Mouse (Mus musculus) left cerebral cortex, postnatal 36 days (tissue): ENCODE data around the gene Gss. TPM values are rescaled to one million over a fixed set of nuclear protein-coding genes. Genes with fewer than 3 reads are reported as not detected.
"Not testable (repeated sequence)": the region's sequence is repeated elsewhere in the genome, so short reads cannot be mapped to it uniquely, and the experiment has no call there.

ENCODE experiments used
- DNase-seq, 2 experiments: peaks; one replicate each; pipeline ENCODE4 v3.0.0; 2021 to 2022; ENCODE audit warnings: low spot score in 2 of 2, mixed read lengths in 1 of 2
- intact Hi-C: fragments of 180-260 bp; cut with DNase I; formaldehyde crosslinking; loops from one replicate; pipeline ENCODE4 v1.15.1; 2025
- total RNA-seq, 2 experiments: library from RNA; stranded (reverse); gene quantifications; 2 replicates each; pipeline ENCODE4 v1.2.3; 2021

Gene Gss
- total RNA-seq, 2 experiments from 2014 or later, result 14.1 to 15.7 TPM

DNA sequence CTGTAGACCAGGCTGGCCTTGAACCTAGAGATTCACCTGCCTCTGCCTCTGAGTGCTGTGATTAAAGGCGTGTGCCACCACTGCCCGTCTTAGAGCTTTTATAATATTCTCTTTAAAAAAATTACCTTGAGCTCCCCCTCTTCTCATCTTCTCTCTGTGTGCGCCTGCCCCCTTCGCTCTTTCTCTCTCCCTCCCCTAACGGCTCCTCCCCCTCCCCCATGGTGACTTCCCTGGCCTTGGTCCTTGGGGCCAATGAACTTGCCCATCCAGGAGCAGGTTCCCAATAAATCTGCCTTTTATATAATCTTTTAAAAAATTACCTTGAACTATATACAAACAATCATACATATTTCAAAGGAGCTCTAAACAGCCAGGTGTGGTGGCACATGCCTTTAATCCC, 9.6 kb downstream of the Gss start:
- intact Hi-C loops, result no loop called here
- no peak for DNase-seq

DNA sequence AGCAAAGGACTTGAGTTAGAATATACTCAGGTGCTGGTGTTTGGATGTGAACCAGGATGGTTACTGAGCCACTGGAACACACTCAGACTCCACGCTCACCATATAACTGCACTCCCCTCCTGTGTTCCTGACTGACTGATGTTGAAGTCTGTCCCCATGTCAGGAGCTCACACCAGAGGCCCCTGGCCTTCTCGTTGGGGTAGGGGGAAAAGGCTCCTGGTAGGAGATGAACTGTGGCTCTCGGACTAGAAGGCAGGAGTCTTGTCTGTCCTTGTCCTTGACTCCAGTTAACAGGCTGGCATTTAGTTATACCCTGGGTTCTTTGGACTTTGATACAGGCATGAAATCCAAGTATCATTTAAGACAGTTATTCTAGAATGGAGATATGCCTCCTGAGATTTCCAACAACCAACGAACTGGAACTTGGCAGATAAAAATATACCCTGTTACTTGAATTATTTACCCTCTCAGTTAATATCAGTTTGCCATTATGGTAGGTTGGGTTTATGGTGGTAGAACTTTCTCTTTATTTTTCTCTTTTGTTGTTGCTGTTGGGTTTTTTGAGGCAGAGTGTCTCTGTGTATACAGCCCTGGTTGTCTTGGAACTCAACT, 10.1 kb downstream of the Gss start:
- intact Hi-C loops, result no loop called here
- DNase-seq, result no peak

DNA sequence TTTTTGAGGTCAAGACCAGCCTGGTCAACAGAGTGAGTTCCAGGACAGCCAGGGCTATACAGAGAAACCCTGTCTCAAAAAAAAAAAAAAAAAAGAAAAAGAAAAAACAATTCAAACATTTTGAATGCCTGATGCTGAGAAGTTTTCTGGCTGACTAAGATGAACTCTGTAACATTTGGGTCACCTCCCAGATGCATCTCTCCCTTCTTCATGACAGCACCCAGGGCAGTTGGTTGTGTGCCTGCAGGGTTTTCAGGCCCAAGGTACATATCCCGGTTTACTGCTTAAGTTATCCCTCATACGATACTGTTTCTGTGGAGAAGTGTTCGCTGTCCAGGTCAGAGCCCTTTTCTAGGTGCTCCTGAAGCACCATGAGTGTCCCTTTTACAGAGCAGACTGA, 12.3 kb downstream of the Gss start:
- intact Hi-C loops, result no loop called here

DNA sequence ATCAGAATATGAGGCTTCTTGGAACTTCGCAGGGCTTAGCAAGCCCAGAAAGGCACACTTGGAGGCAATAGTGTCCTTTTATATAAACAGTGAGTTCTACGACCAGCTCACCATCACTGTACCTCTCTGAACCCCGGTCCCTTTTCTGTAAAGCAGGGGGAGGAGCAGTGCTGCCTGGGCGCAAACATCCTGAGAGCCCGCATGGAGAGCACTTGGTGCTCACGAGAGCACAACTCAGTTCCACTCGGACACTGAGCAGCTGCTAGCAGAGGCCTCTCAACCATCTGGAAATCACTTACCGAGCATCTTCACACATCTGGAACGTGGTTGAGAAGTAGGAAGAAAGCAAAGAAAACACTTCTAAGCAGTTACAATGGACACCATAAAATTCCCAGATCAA, 16.0 kb downstream of the Gss start:
- intact Hi-C loops, result no loop called here

More for the DNA sequence above, 12.3 kb downstream of the Gss start:
- no peak for DNase-seq

DNA sequence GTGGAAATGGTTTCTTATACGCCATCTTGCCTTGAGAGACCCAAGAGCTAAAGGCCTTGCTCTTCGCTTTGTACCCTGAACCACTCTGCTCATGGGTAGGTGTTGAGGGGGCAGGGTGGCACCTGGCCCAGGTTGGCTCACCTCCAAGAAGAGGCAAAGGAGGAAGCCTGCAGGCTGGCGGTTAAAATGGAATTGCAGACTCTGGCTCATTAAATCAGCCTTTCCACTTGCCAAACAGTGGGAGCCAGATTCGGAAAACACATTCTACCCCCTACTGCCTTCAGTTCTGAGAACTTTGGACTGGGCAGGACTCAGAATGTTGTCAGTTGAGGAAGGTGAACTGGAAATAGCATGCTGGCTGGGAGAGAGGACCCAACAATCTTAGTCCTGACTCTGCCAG, 17.9 kb downstream of the Gss start:
- intact Hi-C loops, result no loop called here
- DNase-seq, result peak; percentile 21 to 26

More for the DNA sequence above, 16.0 kb downstream of the Gss start:
- no peak for DNase-seq

DNA sequence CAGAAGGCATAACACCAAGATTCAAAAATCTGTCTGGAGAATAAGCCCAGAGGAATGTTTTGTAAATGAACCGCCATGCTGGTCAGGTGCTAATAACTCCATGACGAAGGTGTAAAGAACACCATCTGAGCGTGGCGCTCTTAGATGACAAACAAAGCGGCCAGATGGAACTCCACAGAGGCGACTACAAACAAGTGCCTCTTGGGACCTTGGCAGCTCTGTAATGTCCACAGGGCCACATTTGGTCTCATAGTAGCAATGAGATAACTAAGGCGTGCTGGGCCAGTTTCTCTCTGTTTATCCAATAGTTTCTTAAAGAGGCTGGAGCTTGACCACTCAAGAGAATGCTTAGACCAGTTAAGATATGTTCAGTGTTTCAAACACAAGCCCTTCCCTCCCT, 18.6 kb downstream of the Gss start:
- DNase-seq, result no peak
- intact Hi-C loops, result no loop called here

DNA sequence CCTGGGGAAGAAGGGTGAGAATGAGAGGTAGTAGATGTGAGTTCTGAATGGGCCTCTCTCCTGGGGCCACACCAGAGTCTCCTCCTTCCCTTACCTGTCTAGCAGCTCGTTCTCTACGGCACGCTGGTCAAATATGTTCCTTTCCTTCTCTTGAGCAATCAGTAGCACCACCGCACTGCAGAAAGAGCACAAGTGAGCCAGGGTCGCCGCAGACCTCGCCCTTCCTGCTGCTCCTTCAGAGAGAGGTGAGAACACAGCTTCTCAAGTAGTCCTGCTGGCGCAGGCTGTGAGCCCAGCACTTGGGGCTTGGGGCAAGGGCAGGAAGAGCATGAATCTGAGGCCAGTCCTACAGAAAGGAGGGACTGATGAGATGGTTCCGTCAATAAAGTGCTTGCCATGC, 19.6 kb downstream of the Gss start:
- no peak for DNase-seq
- intact Hi-C loops, result no loop called here

DNA sequence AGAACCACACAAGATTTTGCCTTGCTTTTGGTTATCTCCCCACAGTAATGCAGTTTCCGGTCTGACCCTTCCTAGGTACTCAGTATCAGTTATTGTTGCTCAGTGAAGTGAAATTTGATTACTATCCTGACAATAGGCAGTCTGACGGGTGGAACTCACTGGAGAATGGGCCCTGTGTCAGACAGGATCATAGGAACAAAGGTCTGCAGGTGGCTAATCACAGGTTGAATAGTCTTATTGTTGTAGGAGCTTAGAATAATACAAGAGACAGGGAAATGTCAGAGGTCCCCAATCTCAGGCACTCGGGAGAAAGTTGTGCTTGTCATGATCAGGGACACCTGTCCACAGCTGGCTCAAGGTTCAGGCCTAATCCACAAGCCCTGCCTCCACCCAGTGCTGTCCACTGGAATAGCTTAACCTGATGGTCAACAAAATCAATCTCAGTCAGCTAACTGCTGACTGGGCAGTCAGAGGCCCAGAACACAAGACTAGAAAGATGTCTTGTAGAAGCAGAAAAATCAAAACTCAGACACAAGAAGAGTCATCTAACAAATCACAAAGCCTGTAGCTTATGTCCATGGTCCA, 23.3 kb downstream of the Gss start:
- DNase-seq, result no peak
- intact Hi-C loops, result no loop called here

DNA sequence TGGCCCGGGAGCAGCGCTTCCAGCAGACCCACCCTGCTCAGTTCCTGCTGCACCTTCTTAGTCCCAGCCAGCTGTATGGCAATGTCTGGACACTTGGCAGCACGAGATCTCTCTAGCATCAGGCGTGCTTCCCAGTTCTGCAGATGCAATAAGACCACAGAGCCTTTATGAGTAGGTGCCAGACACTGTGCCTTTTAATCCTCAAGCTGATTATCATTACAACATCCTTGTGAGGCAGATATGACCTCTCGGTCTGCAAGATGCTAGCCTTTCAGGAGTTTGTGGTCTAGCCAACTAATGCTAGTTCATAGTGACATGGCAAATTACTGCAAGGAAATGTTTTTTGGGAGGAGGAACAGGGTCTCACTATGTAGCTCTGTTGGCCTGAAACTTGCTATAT, 24.9 kb downstream of the Gss start:
- intact Hi-C loops, result no loop called here
- DNase-seq, result no peak

DNA sequence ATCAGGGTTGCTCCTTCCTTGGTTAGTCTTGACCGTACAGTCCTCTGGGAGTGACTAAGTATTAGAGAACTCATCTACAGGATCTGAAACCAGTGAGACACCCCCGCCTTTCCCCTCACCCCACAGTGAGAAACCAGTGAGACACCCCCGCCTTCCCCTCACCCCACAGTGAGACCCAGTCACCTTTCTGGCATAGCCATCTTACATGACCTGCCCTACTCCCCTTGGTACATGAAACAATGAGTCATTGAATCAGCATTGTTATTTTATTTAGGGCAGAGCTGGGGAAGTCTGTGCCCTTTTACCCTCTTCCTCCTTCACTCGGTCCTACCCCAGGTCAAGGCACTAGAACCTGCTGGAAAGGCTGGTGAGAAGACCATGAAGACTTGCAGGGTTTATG, 29.7 kb downstream of the Gss start:
- intact Hi-C loops, result no loop called here
- no peak for DNase-seq

DNA sequence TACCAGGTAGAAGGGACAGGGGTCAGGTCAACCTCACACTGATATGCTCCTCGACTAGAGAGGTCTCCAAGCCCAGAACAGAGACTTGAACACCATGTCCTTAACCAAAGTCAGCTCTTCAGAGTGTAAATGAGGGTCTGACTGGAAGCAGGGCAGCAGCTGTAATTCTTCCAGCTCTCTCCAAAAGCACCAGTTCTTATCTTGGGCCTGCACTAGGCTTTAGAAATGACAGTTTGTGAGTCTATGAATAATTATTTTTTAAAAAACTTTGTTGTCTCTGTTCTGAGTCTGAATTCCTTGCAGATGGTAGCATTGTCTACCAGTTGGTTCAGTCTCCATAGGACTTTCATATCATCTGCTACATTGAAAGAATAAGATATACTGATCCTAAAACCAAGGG, 30.4 kb downstream of the Gss start:
- no peak for DNase-seq
- intact Hi-C loops, result no loop called here

DNA sequence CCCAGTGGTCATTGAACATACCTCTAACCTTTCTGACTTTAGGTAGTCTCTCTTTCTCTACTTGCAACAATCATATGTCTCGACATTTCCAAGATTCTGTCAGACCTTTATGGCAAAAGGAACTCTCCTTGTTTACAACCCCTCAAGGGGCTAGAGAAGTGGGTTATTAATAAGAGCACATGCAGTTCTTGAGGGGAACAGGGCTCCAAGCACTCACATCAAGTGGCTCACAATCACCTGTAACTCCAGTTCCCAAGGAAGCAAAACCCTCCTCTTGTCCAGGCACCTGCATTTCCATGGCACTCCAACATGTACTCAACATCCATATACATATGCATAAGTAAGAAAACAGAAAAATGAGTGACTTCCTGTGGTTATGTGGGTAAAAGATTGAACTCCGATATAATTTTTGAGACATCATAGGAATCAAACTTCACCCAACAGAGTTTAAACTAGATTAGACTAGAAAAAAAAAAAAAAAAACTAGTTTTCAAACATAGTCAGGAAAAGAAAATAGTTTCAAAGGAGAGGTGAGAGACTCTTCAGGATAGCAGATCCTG, 38.1 kb downstream of the Gss start:
- no peak for DNase-seq

DNA sequence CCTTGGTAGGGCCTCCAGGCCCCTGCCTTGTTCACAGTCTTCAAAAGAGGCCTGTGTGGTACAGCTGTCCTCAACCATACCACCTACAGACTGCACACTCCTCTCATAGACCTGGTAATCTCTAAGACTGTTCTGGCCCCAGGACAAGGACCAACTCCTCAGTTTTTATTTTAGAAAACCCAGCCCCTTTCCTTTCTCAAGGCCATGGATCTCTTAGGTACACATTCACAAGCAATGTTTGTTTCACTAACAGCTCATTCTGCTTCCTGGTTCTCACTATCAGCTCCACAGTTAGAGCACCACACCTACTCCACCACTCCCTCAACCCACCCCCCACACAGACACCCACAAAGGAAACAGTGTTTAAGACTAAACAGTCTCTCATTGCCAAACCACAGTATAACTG, 39.7 kb downstream of the Gss start:
- intact Hi-C loops, result no loop called here
- no peak for DNase-seq

More for the DNA sequence above, 38.1 kb downstream of the Gss start:
- intact Hi-C loops, result no loop called here

DNA sequence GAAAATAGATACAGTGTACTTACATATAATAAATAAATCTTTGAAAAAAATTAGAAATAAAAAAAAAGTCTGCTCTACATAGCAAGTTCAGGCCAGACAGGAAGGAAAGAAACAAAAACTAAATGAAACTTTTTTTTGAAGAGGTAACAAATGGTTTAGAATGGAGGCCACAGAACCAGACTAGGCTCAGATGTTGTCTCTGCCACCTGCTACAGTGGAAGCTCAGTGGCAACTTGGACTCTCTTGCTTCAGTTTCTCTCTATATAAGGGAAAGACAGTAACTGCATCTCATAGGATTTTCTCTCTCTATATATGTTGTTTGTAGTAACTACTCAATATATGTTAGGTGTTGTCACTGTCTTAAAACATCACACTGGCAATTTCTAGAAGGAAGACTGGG, 40.3 kb downstream of the Gss start:
- intact Hi-C loops, result no loop called here
- DNase-seq, result no peak

DNA sequence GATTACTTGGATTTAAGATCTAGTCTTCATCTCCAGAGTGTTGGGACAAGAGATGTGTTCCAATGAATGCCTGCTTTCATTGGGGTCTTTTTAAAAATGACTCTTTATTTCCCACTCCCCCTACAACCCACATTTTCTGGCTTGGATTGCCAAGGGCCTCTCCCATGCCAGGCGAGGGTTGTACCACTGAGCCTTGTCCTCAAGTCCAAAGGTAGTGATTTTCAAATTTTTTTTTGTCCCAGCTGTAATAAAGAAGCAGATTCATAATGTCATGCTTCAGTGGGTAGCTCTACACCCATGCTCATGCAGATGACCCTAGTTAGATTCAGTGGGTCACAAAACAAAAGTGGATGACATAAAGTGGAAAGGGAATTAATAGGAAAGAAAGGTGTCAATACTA, 45.7 kb downstream of the Gss start:
- intact Hi-C loops, result no loop called here
- no peak for DNase-seq

DNA sequence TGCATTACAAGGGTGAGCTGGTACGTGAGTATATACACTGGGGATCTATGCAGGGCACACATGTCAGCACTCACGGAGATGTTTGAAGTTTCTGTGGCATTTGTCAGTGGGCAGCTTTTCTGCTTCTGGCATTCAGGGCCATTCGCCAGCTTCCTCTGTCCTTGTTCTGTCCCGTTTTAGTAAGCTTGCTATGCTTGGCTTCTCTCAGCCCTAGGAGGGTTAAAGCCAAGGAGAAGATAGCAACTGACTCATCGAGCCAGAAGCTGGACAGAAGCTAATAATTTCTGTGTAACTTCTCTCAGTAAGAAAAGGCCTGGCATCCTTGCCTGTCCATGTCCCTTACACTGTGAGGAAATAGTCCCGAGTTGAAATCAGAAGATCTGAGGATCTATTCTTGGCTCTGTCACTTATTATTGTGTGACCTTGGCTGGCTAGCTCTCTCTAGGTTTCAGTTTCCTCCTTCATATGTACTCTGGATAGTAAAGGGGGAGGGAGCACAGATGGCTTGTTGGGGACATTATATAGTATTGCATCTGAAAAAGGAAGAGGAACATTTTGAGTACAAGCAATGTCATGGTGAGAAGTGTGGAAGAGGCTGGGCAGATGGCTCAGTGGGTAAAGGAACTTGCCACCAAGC, 51.7 kb downstream of the Gss start:
- DNase-seq, result peak; percentile 12 to 14
- intact Hi-C loops, result no loop called here

DNA sequence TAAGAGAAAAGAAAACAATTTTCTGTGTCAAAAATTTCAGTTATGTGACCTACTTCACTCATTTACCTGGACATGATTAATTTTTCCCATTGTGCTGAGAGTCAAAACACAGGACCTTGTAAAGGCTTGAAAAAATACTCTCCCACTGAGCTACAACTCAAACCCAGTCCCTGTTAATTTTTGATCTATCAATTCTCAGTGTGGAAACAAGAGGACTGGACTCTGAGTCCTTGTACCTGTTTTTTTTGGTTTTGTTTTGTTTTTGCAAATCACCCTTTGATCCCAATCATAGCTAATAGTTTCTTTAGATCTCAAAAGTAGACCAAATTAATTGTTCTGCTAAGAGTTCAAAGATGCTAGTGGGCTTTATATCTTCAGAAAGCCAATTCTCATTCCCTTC, 52.9 kb downstream of the Gss start:
- intact Hi-C loops, result no loop called here
- DNase-seq, result no peak

DNA sequence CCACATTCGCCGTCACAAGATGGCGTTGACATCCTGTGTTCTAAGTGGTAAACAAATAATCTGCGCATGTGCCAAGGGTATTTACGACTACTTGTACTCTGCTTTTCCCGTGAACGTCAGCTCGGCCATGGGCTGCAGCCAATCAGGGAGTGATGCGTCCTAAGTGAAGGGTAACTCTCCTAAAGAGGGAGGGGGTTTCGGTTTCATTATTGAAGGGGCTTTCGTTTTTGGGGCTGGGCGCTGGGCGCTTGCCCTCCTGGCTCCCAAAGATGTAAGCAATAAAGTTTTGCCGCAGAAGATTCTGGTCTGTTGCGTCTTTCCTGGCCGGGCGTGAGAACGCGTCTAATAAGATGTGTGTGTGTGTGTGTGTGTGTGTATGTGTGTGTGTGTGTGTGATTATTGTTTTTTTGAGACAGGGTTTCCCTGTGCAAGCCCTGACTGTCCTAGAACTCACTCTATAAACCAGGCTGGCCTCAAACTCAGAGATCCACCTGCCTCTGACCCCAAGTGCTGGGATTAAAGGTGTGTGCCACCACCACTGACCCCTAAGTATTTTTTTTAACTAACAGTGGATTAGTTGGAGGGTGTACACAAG, 54.0 kb downstream of the Gss start:
- DNase-seq, intact Hi-C loops: not testable (repeated sequence)

DNA sequence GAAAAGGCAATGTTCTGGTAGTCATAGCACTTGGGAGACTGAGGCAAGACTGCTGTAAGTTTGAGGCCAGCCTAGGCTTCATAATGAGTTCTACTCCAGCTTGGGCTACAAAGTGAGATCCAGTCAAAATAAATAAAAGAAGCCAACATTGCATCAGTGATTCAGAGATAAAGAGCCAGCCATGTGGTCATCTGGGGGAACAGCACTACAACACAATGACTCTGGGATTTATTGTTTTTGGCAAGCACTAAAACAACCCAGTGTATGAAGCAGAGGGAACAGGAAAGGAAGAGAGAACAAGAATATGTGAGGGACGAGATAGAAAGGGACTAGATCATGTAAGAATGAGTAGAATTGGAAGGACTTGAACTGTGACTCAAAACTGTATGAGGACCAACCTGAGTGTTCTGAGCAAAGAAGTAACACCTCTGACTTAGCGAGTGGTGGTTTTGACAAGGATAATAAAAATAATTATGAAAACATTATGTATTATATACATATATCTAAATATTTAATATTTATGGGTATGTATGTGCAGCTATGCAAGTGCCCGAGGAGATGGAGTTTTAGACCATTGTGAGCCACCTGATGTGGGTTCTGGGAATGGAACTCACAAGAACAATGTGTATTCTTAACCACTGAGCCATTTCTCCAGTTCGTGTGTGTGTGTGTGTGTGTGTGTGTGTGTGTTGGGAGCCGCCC, 54.7 kb downstream of the Gss start:
- no peak for DNase-seq
- intact Hi-C loops, result no loop called here

DNA sequence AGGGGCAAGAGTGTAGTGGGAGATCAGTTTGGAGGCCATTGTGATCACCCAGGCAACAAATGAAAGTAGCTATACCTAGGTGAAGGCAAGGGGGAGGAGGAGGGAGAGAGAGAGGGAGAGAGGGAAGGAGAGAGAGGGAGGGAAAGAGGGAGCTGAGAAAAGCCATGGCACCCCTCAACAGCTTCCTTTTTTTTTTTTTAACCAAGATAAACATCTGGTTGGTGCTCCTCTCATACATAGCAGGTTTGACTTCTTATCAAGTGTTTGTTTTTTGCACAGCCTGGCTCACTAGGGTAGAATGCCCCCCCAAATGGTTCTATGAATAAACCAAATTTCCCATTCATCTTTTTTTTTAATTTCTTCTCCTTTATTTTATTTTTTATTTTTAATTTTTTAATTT, 56.3 kb downstream of the Gss start:
- no peak for DNase-seq
- intact Hi-C loops, result no loop called here
